Mouse (Mus musculus) lung, postnatal 10 days (tissue): Measurements from ENCODE around the gene Abt1.

Experiments
- DNase-seq: peaks from one replicate; pipeline ENCODE4 v3.0.0; 2021

The Abt1 gene

GRCm38 (mm10) chr13:23437908-23438307 is 14.2 kb upstream of the Abt1 start:
- peak; percentile 90 for DNase-seq

- DNase-seq = peak; percentile 66
These were observed 13.5 kb upstream of the Abt1 start for GRCm38 (mm10) chr13:23436861-23437822.

GRCm38 (mm10) chr13:23436231-23436661 is 12.6 kb upstream of the Abt1 start:
- peak; percentile 65 for DNase-seq

GRCm38 (mm10) chr13:23435676-23436075 is 12.0 kb upstream of the Abt1 start:
- DNase-seq = no peak

GRCm38 (mm10) chr13:23435241-23435640 is 11.6 kb upstream of the Abt1 start:
- DNase-seq = no peak

GRCm38 (mm10) chr13:23434426-23434825 is 10.8 kb upstream of the Abt1 start:
- no peak for DNase-seq

GRCm38 (mm10) chr13:23433801-23434200 is 10.1 kb upstream of the Abt1 start:
- DNase-seq = no peak

- no peak for DNase-seq
These were observed 9.5 kb upstream of the Abt1 start for GRCm38 (mm10) chr13:23433206-23433605.

GRCm38 (mm10) chr13:23432562-23433201 is 9.0 kb upstream of the Abt1 start:
- DNase-seq = peak; percentile 97

- DNase-seq = peak; percentile 86
These were observed 7.7 kb upstream of the Abt1 start for GRCm38 (mm10) chr13:23431351-23431771.

GRCm38 (mm10) chr13:23430734-23431133 is 7.1 kb upstream of the Abt1 start:
- peak; percentile 92 for DNase-seq

GRCm38 (mm10) chr13:23429771-23430380 is 6.2 kb upstream of the Abt1 start:
- DNase-seq = no peak

- DNase-seq = no peak
These were observed 4.7 kb upstream of the Abt1 start for GRCm38 (mm10) chr13:23428166-23428993.

- DNase-seq = no peak
These were observed 3.8 kb upstream of the Abt1 start for GRCm38 (mm10) chr13:23427401-23427910.

- DNase-seq = no peak
These were observed 3.3 kb upstream of the Abt1 start for GRCm38 (mm10) chr13:23426922-23427321.

- DNase-seq = peak; percentile 40
These were observed 2.7 kb upstream of the Abt1 start for GRCm38 (mm10) chr13:23426335-23426734.

GRCm38 (mm10) chr13:23425505-23425904 is 1.8 kb upstream of the Abt1 start:
- peak; percentile 67 for DNase-seq

- DNase-seq = peak; percentile 94
These were observed 1.0 kb upstream of the Abt1 start for GRCm38 (mm10) chr13:23424494-23425325.

GRCm38 (mm10) chr13:23424052-23424380 is 350 bp upstream of the Abt1 start:
- DNase-seq = no peak

GRCm38 (mm10) chr13:23422351-23422750 is 1.3 kb downstream of the Abt1 start:
- no peak for DNase-seq
